Mouse (Mus musculus) liver, postnatal 0 days (tissue): Measurements from ENCODE around the gene Tcstv3.

Source experiments
- CTCF ChIP-seq: sonication (generic); IDR thresholded peaks from 2 replicates; pipeline ENCODE4 v1.5.1; 2016; ENCODE audit warnings: antibody characterized with exemption, low read depth
- EP300 ChIP-seq: IDR thresholded peaks from 2 replicates; pipeline ENCODE4 v1.6.1; 2016; ENCODE audit warnings: antibody characterized with exemption, low read depth, mild to moderate bottlenecking

DNA sequence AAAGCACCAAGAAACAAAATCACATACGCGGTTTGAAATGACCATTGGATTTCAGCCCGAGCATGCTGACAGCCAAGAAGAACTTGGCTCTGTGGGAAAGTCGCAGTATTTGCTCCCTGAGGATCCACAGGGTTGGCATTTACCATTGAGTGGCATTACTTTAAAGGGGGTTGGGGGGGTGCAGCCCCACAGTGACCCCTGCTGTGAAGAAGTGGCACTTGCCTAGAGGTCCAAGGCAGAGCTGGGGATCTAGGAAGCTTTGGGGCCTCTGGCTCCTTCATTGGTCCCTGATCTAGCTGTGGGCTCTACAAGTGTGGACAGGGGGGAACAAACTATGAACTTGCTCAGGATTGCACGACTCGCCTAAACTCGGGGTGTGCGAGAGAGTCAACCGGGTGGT is 37.9 kb upstream of the Tcstv3 start:
- TF ChIP-seq EP300 (no peak), CTCF (peak; percentile 31; the same call in 1 of the 2 replicates)
